Mouse (Mus musculus): ENCODE measurements around the gene Rara. TPM values are rescaled to one million over a fixed set of nuclear protein-coding genes. Genes with fewer than 3 reads are reported as not detected.

Gene Rara
- total RNA-seq, 4 experiments from 2014 or later: 21.3 to 36.8 (median 30.8) TPM

DNA sequence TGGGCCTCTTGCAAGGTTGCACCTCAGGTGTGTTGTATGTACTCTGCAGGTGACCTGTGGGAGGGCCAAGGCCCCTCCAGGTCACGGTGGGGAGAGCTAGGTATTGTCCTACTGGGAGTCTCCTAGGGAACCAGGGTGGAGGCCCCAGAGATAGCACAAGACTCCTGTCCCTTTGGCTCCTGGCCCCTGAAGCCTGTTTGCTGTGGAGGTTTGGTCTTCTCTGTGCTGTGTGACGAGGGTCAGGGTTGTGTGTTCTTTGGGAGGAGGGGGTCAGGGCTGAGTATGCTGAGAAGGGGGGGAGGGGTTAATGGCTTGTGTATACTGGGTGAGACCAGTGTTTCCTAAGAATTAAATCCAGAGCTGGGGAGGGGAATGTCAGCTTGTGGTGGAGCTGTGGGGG, 25.7 kb downstream of the Rara start:
- DNase-seq: no peak

DNA sequence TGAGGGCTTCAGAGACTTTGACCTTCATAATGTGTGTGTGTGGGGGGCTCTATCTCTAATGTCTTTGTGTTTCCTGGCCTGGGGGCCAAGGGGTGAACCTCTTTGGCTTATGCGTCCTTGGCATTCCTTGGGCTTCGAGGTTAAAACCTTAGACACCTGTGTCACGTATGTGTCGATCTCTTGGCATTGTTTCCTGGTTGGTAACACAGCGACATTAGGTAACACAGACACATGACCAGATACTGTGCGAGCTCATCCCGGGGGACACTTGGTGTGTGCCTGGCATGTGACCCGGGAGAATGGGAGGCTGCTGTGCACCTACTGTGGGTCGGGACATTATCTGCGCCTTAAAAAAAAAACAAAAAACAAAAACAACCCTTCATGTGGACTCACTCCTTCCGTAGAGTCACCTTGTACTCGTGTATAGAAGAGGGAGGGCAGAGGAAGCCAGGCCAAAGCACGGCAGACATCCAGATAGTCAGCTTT, 26.3 kb downstream of the Rara start:
- no peak for DNase-seq

DNA sequence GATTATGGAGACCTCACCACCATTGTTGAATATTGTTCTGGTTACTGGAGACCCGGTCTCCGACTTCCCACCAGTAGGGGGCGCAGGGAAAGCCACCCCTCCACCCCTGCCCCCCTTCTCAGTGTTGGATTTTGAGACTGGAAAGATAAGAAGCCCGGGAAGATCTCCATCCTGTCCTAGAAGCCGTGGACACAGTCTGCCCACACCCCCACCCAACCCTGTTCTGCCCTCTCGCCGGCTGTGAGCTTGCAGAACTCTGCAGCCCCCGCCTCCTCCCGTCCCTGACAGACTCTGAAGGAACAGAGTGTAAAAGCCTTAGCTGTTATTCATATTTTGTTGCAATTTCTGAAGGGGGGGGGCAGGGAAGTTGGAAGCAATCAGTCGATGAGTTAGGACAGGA, 26.8 kb downstream of the Rara start:
- no peak for DNase-seq

DNA sequence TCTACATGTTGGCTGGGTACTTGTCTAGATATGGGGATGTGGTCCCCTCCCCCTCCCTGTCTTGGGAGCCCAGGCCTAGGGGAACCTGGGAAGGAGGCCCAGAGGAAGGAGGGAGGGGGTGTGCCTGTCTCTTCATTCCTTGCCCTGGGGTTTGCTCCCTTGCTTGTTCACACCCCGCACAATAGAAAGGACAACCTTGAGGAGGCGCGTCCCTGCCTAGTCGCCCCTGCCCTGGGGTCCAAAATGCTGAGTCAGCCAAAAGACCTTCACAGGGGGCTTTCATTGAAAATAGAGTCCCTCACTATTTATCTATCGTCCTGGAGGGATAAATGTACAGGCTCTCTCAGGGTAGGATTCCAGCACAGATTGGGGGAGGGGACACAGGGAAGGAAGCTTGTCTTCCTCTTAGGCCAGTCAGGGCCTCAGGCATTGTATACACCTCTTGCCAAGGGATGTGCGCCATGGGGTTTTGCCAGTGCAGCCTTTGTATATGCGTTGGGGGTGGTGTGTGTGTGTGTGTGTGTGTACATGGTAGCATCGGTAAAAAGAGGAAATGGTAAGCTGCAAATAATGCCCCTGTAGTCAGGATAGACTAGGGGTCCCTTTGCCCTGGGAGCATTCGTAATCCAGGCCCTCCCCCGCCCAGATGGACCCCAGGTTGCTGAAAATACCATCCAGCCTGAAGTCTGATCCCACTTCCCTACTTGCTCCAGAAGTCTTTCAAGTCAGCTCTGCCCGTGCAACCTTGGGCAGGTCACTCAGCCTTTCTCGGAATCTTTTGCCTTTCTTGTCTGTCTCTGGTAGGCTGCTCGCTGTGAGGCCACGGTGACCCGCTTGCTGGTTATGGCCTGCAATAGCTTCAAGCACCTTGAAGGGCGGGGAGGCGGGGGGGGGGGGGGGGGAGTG, 27.4 kb downstream of the Rara start:
- no peak for DNase-seq

DNA sequence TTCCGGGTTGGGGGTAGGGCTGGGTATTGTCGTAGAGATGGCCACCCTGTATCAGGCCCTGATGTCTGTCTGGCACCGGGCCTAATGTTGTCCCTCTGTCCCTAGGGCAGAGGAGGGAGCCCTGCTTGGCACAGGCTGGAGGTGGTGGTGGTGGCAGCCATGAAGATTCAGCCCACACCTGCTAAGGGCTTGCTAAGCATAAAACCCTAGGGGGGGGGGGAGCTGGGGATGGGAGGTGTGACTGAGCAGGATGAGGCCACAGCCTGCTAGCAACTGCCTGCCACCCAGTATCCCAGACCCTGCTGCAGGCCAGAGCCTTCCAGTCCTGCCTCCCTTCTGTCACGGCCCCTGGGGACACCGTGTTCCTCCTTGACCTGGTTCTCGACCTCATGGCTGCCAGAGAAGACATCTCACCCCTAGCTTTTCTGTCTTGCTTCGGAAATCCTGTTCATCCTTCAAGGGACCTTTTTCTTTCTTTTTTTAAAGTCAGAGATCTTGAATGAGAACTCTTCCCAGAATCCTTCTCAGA, 28.2 kb downstream of the Rara start:
- DNase-seq: peak; percentile 39

DNA sequence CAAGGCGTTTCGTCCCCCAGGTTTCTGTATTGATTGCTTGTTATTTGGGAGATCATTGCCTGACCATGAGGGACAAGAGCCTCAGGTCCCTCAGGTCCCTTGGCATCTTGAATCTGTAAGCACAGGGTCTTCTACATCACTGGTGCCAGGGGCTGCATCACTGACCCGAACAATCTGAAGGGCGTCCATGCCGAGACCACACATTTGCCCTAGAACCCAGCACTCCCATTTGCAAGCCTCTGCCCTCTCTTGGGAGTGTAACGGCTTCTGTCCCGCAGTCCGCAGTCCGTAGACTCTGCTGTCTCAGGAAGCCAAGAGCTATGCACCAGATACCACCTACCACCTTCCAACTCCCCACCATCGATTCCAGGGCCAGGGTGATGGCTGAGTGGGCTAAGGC, 28.7 kb downstream of the Rara start:
- peak; percentile 20 for DNase-seq

DNA sequence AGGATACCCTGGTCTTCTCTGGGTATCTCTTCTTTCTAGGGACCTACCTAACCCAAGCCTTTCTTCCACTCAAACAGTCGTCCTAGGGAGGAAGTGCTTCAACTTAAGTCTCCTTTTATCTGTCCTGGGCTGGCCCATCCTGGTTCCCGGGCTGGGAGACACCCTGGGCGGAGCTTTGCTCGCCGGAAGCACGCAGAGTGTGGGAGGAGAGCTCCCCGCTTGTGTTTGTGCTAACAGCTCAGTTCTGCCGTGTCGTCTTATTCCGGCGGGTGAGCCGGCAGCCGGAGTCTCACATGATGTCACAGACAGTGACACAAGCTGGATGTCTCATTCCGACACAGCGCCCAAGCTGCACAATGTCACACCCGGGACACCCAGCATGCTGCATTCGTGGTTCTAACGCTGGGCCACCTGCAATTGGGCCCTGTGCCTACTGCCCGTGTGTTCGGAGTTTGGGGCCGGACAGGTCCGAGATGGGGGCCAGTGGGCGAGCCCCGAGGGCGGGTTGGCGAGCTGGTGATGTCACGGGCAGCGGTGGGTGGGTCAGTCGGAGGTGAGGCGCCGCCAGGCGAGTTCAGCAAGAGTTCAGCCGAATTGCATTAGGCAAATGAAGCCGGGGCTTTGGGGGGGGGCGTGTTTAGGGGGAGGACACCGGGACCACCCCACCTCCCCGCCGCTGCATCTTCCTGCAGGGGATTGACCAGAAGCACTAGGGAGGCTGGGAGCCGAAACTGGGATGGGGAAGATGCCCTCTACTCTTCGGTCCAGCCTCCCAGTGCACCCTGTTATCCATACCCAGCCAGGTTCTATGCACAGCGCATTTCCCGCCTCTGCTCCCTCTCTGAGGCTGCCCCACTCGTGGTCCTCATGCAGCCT, 32.1 kb downstream of the Rara start:
- peak; percentile 87 for DNase-seq

DNA sequence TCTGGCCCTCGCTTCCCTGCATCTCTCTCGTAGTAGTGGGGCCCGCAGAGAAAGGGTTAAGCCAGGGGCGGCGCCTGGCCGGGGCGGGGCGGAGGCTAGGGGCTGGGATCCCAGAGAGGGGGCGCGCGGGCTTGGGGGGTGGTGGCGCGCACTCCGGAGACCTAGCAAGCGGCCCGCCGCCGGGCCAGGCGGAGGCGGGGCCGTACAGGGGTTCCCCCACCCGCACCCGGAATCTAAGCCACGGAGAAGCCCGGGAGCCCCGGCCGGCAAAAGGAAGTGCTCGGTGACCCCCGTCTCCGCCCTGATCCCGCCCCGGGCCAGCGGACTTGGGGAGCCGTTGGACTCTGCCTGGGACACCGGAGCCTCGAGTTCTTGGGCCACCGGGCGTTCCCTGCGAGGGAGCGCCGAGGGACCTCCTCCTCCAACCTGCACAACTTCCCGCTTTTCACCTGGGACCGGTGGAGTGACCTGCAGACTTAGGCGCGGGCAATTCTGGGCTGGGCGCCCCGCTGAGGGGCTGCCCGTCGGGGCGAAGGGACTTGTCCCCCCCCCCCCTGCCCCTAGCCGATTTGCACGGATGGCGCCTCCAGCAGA, 32.8 kb downstream of the Rara start:
- peak; percentile 71 for DNase-seq

DNA sequence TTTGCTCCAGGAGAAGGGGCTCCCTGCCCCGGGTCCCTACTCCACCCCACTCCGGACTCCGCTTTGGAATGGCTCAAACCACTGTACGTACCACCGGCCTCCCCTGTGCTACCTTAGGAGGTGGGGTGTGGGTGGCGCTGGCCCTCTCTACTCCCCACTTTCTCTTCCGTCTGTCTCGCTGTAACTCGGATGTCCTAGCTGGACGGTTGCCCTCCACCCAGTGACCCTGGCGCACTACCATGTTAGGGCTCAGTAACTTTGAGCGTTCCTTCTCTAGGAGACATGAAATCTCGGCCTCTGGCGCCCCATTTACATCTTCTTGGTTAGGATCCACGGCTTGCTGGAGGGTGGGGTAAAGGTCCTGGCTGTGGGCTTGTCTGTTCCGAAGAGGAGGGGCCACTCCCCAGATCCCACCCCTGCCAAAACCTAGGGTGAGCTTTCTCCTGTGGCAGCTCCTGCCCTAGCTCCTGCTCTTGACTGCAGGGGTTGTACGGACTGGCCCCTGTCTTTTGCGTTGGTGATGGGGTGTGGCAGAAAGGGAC, 33.5 kb downstream of the Rara start:
- DNase-seq: peak; percentile 51

DNA sequence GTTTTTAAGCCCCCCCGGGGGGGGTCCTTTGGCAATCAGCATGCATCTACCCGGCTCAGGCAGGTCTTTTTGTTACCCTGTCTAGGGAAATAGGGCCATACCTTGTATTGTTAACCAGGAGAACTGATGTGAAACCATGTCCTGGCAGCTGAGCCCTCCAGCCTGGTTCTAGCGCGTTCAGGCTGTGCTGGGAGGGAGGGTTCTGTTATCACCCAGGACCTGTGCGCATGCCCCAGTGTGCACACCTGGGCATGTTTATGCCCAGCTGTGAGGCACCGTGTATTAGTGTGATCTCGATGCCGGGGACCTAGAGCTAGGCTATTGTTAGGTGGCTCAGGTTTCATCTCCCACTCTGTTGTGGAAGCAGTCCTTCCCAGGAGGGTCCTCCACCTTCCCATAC, 34.1 kb downstream of the Rara start:
- no peak for DNase-seq

DNA sequence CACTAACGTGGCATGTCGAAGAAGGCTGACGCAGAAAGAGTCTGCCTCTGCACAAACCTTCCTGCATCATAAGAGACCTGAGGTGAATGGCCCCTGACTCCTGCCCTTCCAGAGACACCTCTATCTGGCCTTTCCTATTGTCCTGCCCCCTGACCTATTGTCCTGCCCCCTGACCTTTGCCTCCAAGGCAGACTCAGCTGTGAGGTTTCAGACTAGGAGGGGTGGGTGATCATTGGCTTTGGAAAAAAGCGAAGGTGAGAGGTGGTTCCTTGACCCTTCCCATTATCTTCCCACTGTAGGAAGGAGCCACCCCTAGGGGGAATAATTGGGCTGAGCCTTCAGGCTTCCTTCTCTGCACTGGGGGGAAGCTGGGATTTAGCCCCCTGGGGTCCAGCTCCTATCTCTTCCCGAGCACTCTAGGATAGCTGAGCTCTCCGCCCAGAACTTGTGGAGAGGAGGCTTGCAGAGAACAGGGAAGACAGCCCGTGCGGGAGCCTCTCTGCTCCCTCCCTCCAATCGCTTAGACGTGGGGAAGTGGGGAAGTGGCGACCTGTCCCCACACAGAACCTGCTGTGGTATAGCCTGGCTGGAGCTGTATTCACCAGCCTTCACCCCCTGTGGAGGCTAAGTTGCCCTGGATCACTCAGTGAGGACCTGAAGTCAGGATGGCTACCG, 34.9 kb downstream of the Rara start:
- no peak for DNase-seq

DNA sequence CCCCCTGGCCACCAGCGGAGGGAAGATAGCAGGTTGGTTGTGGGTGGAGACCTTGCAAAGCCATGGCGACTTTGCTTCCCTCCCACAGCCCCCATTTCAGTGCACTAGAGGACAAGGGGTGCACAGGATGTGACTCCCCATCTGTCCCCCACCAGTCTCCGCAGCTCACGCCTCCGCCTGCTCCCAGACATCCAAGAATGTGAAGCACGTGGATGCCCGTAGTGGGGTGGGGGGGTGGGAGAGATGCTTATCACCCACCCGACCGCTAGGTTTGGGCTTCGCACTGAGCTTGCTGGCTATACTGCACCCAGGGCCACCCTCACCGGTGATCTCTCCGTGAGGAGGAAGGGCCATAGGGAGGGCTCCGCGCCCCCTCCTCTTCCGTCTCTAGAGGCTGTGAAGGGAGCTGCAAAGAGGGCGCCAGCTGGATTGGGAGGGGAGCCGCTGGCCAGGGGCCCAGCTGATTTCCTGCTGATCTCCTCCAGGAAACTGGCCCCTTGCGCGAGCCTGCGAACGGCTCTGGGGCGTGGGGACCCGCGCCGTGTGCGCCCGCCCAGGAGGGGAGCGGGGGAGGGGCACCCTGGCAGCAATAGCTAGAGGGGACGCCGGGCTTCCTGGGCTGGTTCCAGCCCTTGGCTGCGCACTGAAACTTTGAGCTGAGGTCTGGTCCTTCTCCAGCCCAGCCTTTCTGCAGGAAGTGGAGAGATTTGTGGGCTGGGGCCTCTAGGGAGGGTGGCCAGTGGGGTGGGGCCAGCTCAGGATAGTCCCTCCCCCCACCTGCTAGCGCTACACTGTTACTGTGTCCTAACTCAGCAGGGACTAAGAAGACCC, 35.8 kb downstream of the Rara start:
- peak; percentile 82 for DNase-seq

DNA sequence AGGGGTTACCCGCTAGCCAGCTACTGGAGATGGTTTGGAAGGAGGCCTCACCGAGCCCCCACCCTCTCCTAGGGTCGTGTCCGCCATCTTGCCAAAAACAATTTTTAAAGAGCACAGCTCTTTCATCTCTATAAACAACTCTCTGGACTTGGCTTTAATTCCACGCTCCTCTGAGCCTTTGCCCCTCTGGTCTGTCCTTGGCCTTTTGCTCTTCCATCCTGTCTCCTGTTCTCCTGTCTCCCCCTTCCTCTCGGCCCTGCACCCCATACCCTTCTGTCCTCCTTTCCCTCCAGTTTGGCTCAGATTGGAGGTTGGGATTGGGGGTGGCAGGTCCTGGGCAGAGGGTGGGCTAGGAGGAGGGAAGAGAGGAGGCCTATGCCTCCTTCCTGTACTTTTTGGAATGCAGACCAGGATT, 36.6 kb downstream of the Rara start:
- DNase-seq: no peak

DNA sequence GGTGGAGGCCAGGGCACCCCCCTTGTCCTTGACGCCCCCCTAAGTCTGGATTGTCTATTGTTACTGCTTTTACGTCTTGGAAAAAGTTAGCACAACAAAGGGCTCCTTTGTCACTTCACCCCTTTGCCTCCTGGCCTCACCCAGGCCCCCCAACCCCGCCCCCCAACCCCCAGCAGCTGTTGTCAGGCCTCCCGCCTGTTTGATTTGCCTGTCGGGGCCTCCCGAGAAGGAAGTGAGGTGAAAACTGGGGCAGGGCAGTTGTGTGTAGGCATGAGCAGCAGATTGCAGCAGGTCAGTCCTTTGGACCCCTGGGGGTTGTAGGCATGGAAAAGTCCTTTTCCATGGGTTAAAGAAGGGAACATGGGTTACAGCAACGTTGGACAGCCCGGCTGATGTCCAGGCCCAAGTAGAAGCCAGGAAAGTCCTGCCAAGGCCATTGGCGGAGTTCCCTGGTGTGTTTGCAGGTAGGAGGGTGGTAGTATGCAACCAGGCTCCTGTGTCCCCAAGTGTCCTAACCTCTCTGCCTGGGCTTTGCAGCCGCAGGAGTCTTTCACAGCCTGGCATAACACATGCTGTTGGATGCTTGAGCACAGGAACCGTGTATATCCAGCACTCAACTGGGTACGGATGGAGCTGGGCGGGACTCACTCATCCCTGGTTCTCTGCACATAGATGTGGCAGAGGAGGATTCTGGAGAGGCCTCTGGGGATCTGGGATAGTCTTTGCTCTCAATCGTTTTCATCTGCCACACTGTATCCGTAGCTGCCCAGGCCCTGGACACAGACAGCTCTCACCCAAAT, 37.2 kb downstream of the Rara start:
- peak; percentile 53 for DNase-seq

DNA sequence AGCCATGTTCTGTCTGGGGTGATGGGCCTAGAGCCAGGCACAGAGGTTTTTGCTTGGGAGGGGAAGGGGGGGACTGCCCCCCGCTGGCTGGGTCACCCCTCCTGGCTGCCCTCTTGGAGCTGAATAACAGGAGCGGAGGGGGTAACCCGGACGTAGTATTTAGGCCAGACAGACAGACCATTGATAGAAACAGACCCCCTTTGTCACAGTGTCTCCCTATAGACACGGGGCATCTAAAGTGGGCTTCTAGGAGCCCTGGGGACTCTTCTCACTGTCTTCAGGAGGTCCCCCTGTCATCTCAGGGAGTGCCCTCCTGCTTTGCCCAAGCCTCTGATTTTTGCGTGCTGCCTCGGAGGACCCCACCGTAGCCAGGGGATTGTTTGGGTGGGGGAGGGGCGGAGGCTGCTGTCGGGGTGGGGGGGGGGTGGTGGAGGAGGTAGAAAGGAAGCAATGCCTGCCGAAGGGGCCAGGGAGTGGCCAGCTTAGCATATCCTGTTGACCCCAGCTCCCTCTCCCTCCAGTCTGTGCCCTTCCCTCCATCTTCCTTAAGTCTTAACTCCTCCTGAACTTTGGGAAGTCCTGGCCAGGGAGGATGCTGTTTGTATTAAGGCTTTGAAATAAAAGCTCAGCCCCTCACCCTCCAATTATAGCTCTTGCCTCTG, 37.9 kb downstream of the Rara start:
- DNase-seq: no peak

DNA sequence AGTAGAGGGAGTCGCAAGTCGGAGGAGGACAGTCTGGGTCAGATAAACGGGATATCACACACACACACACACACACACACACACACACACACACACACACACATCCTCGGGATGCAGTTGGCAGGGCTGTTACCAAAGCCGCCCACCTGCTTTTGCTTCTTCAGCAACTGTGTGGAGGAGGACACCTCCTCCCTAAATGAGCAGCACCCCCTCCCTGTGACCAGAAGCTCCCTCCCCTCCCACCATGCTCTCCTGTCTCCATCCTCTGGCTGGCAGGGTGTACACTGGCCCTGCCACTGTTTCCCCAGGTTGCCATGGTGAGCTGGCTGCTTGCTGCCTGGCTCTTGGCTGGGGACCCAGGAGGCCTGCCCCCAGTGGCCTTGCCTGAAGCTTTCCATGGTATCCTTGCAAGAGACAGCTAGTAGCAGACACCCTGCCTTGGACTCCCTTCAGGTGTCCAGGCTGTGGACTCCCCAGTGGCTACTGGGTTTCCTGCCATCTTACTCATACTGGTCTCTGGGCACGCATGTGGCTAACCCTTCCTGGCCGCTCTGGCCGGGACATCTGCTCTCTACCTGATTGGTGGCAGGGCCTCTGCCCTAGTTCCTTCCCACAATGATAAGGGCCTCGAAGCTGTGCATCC, 39.0 kb downstream of the Rara start:
- DNase-seq: peak; percentile 87

DNA sequence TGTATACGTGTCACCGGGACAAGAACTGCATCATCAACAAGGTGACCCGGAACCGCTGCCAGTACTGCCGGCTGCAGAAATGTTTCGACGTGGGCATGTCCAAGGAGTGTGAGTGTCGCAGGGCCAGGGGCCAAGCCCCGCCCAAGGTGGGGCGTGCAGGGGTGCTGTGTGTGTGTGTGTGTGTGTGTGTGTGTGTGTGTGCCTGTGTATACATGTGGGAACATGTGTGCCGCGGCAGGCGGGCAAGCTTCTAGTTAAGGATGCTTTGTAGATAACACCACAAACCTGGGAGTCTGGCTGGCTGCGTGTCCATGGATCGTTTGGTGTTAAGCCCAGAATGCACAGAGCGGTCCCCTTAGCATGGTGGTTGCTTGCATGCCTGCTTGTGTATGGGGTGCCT, 40.5 kb downstream of the Rara start:
- DNase-seq: no peak

DNA sequence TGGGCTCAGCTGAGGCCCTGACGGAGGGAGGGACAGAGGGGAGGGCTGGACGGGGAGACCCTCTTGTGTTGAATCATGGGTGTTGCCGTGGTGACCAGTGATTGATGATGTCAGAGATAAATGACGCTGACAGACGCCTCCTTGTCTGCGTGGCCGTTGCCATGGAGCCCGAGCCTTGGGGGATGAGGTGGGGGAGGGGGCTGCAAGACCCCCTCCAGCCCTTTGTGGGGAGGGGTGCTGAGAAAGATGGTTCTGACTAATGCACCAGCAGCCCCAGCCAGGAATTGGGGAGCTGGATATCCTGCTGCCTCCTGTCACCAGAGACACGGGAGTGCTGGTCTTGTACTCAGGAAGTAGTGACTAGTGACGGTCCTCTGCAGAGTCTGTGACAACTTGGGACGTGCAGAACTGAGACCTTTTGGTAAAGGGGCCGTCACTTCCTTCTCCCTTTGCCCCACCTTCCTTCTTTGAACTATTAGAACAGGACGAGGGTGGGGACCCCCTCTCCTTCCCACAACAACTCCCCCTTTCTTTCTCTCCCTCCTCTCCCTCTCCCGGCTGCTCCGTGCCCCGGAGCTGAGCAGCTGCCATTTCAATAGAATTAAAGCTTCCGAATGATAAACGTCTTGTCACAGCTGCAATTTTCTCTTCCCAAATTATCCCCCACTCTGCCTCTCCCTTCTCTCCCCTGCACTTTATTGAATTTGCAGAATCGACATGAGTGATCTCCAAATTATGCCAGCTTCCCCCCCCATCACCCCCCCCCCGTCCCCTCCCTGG, 41.3 kb downstream of the Rara start:
- DNase-seq: no peak

Measured in adrenal gland, adult 8-10 months (tissue).